Mouse (Mus musculus) testis, adult 2 months (tissue): ENCODE data around the gene Casp9.

Experiments used
- CTCF ChIP-seq: fragments of 200-500 bp; IDR thresholded peaks from 2 replicates; pipeline ENCODE4 v1.5.1; 2012; ENCODE audit warnings: low read depth, mild to moderate bottlenecking, inconsistent platforms, low read length, moderate library complexity; ENCODE audit not compliant: control insufficient read depth, insufficient read depth, insufficient replicate concordance
- POLR2A ChIP-seq: fragments of 200-500 bp; IDR thresholded peaks from 2 replicates; pipeline ENCODE4 v1.6.1; 2012; ENCODE audit warnings: low read depth, mild to moderate bottlenecking, inconsistent platforms, low read length, moderate library complexity; ENCODE audit not compliant: control insufficient read depth

DNA sequence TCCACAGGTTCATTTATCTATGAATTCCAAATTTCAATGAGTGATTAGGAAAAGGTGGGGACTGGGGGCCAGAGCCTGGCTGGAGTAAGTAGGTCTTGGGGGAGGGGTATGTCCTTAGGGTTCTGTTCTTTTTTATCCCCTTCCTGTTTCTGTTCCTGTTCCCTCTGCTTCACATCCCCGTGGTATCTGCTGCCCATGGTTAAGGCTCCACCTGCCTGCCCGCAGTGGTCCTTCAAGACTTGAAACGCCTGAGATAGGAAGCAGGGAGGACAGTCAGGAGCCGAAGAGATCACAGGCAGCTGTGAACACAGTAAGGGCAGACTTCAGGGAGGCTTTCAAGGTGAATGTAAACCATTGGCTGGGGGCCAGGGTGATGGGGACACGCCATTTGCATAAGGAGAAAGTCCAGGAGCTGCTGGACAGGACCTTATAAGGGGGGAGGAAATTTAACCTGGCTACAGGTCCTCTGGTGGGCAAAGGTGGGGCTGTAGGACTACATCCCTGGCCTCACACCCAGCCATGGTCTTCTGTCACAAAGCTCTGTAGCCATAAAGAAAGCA lies 41.2 kb downstream of the Casp9 start:
- TF ChIP-seq CTCF, result no peak
- no peak for TF ChIP-seq POLR2A
